Mouse (Mus musculus): ENCODE measurements around the gene Snx11.

GRCm38 (mm10) chr11:96764511-96765350 is 12.6 kb downstream of the Snx11 start:
- TF ChIP-seq CTCF (IDR thresholded peaks at IDR 0.05; ENCODE audit: low read depth), result no peak
- TF ChIP-seq EP300 (IDR thresholded peaks at IDR 0.05; ENCODE audit: low read depth), result no peak
